Mouse (Mus musculus) gastrocnemius, postnatal 4 days (tissue): ENCODE measurements around the gene Mfsd11. TPM values are rescaled to one million over a fixed set of nuclear protein-coding genes. Genes with fewer than 3 reads are reported as not detected.
A peak's percentile ranks its signal among the peaks of the same experiment; 100 is the strongest.

ENCODE experiments used
- DNase-seq, 2 experiments: peaks; one replicate each; pipeline ENCODE4 v3.0.0; 2021 to 2022; ENCODE audit warnings: low spot score in 2 of 2, mixed read lengths in 2 of 2
- long read RNA-seq, 2 experiments: library from polyadenylated mRNA; stranded (forward); transcript quantifications; one replicate each; pipeline ENCODE4 v2.0.0; 2021
- total RNA-seq, 2 experiments: library from RNA; stranded (reverse); gene quantifications; 2 replicates each; pipeline ENCODE4 v1.2.3; 2021

Mfsd11 gene
- 10 to 100 TPM; 42.8 to 43.1 TPM for total RNA-seq
- long read RNA-seq, experiment 1, transcript Mfsd11-201 (13 exons, 3,298 nt) = major isoform, 14 of 52 reads
- long read RNA-seq, experiment 1, partial matches to known transcripts = 6 of 52 reads
- long read RNA-seq, experiment 1, other reads (novel, unspliced or antisense) = 30 of 52 reads
- long read RNA-seq, experiment 2, transcript Mfsd11-201 (13 exons, 3,298 nt) = major isoform, 11 of 52 reads
- long read RNA-seq, experiment 2, partial matches to known transcripts = 5 of 52 reads
- long read RNA-seq, experiment 2, other reads (novel, unspliced or antisense) = 35 of 52 reads

- DNase-seq = peak; percentile 69 to 84
Measured at GRCm38 (mm10) chr11:116852291-116852890, at the start of gene Mfsd11. Gene Mfsd11 (plus strand): TSS chr11:116852440.

GRCm38 (mm10) chr11:116802709-116803108 is 49.5 kb upstream of the Mfsd11 start:
- no peak for DNase-seq

- DNase-seq = no peak
Measured at GRCm38 (mm10) chr11:116806136-116807071, 45.8 kb upstream of the Mfsd11 start.

GRCm38 (mm10) chr11:116807116-116807515 is 45.1 kb upstream of the Mfsd11 start:
- no peak for DNase-seq

GRCm38 (mm10) chr11:116807526-116807925 is 44.7 kb upstream of the Mfsd11 start:
- no peak for DNase-seq

GRCm38 (mm10) chr11:116807938-116808606 is 44.2 kb upstream of the Mfsd11 start:
- peak; percentile 76 to 83 for DNase-seq

- DNase-seq = no peak
Measured at GRCm38 (mm10) chr11:116808811-116809395, 43.3 kb upstream of the Mfsd11 start.

GRCm38 (mm10) chr11:116809520-116809919 is 42.7 kb upstream of the Mfsd11 start:
- DNase-seq = no peak

GRCm38 (mm10) chr11:116810528-116810927 is 41.7 kb upstream of the Mfsd11 start:
- no peak for DNase-seq

GRCm38 (mm10) chr11:116810983-116811901 is 41.0 kb upstream of the Mfsd11 start:
- peak in 1 of 2 experiments; percentile 63 for DNase-seq

GRCm38 (mm10) chr11:116812793-116813529 is 39.3 kb upstream of the Mfsd11 start:
- DNase-seq = no peak

- DNase-seq = no peak
Measured at GRCm38 (mm10) chr11:116813610-116814009, 38.6 kb upstream of the Mfsd11 start.

- peak; percentile 58 to 85 for DNase-seq
Measured at GRCm38 (mm10) chr11:116814076-116814883, 38.0 kb upstream of the Mfsd11 start.

GRCm38 (mm10) chr11:116814884-116815415 is 37.3 kb upstream of the Mfsd11 start:
- DNase-seq = no peak

- DNase-seq = peak in 1 of 2 experiments; percentile 63
Measured at GRCm38 (mm10) chr11:116816769-116817168, 35.5 kb upstream of the Mfsd11 start.

GRCm38 (mm10) chr11:116817567-116817966 is 34.7 kb upstream of the Mfsd11 start:
- DNase-seq = no peak

GRCm38 (mm10) chr11:116818722-116819121 is 33.5 kb upstream of the Mfsd11 start:
- no peak for DNase-seq
